Mouse (Mus musculus) MEL (cell line): ENCODE measurements around the gene Eef1a2.

ENCODE experiments used
- CTCF ChIP-seq, 3 experiments: IDR thresholded peaks in 2 of 3; conservative IDR thresholded peaks in 1 of 3; 2 replicates each; pipeline ENCODE4 v1.5.1; 2011 to 2012; ENCODE audit warnings: low read length in 3 of 3, low read depth in 2 of 3, mild to moderate bottlenecking in 2 of 3, improper control_type of control experiment in 1 of 3, inconsistent platforms in 1 of 3, mixed read lengths in 1 of 3, moderate library complexity in 1 of 3; ENCODE audit not compliant: control insufficient read depth in 1 of 3, insufficient read depth in 1 of 3, poor library complexity in 1 of 3, severe bottlenecking in 1 of 3
- POLR2A ChIP-seq, 2 experiments: IDR thresholded peaks; 2 replicates each; pipeline ENCODE4 v1.6.1; 2011 to 2012; ENCODE audit warnings: low read length in 2 of 2, mild to moderate bottlenecking in 2 of 2, control low read depth in 1 of 2, improper control_type of control experiment in 1 of 2, low read depth in 1 of 2, moderate library complexity in 1 of 2; ENCODE audit not compliant: control insufficient read depth in 1 of 2, insufficient read depth in 1 of 2, poor library complexity in 1 of 2
- POLR2AphosphoS2 ChIP-seq: IDR thresholded peaks from 2 replicates; pipeline ENCODE4 v1.6.1; 2011; ENCODE audit warnings: low read length, improper control_type of control experiment
- ZC3H11A ChIP-seq: IDR thresholded peaks from 2 replicates; pipeline ENCODE4 v1.6.1; 2012; ENCODE audit warnings: low read depth, mild to moderate bottlenecking, inconsistent platforms, low read length, improper control_type of control experiment

- no peak for TF ChIP-seq POLR2AphosphoS2
- no peak for TF ChIP-seq CTCF (IDR thresholded peaks at IDR 0.05 in 2 of 3, conservative IDR thresholded peaks at IDR 0.05 in 1 of 3; ENCODE audit: control insufficient read depth in 1 of 3, insufficient read depth in 1 of 3, low read depth in 2 of 3, low read length in 3 of 3, poor library complexity in 1 of 3, severe bottlenecking in 1 of 3)
- TF ChIP-seq ZC3H11A: no peak
- TF ChIP-seq POLR2A (IDR thresholded peaks at IDR 0.05; ENCODE audit: control insufficient read depth in 1 of 2, insufficient read depth in 1 of 2, low read depth in 1 of 2, low read length in 2 of 2, poor library complexity in 1 of 2): no peak
Measured at GRCm38 (mm10) chr2:181196628-181197300, 40.0 kb upstream of the Eef1a2 start.
